Mouse (Mus musculus): ENCODE measurements at regions not wholly inside any gene's neighbourhood (a gene's known extent, or its start where the extent isn't known, plus 50 kb on each side); places are given as distances from the start of the nearest gene placed in this dataset.

- H3K9me3 ChIP-seq (ENCODE audit: control insufficient read depth, low read length), result no peaks in the 10 kb centered on the region
- no peak overlapping the region for H3K4me3 ChIP-seq (ENCODE audit: low read depth, low read length)
- no peaks in the 10 kb centered on the region for H3K4me1 ChIP-seq (replicated peaks; ENCODE audit: control insufficient read depth, insufficient read depth, low read length)
- WGBS, result 76% methylated on average over 5 of the region's 5 CpGs
- ATAC-seq (replicated peaks; ENCODE audit: low FRiP score, low TSS enrichment, low read depth) (no peak), DNase-seq (ENCODE audit: low spot score) (no peak)
- no peak overlapping the region for H3K9ac ChIP-seq (ENCODE audit: low read length)
- H3K27ac ChIP-seq (ENCODE audit: low read depth), result no peak overlapping the region
- no peaks in the 10 kb centered on the region for H3K36me3 ChIP-seq (ENCODE audit: control insufficient read depth, insufficient read depth, low read length)
- no peak overlapping the region for H3K4me2 ChIP-seq (ENCODE audit: low read length)
- H3K27me3 ChIP-seq (replicated peaks; ENCODE audit: control insufficient read depth, insufficient read depth, low read length), result no peaks in the 10 kb centered on the region
Observed at GRCm38 (mm10) chr10:92135521-92135920, 586.7 kb downstream of the Nedd1 start.

GRCm38 (mm10) chr10:92112790-92113189 is 609.4 kb downstream of the Nedd1 start:
- Histone ChIP-seq H3K27me3 (replicated peaks; ENCODE audit: control insufficient read depth, insufficient read depth, low read length) (no peaks in the 10 kb centered on the region), H3K36me3 (ENCODE audit: control insufficient read depth, insufficient read depth, low read length) (no peaks in the 10 kb centered on the region), H3K4me2 (ENCODE audit: low read length) (no peak overlapping the region), H3K4me1 (replicated peaks; ENCODE audit: control insufficient read depth, insufficient read depth, low read length) (no peaks in the 10 kb centered on the region), H3K9me3 (ENCODE audit: control insufficient read depth, low read length) (no peaks in the 10 kb centered on the region), H3K4me3 (ENCODE audit: low read depth, low read length) (no peak overlapping the region), H3K9ac (ENCODE audit: low read length) (no peak overlapping the region), H3K27ac (ENCODE audit: low read depth) (no peak overlapping the region)
- ATAC-seq (replicated peaks; ENCODE audit: low FRiP score, low TSS enrichment, low read depth) (no peak), DNase-seq (ENCODE audit: low spot score) (no peak)
- 27% methylated on average over 2 of the region's 2 CpGs for WGBS

- Histone ChIP-seq H3K4me2 (ENCODE audit: low read length) (no peak overlapping the region), H3K4me3 (ENCODE audit: low read depth, low read length) (no peak overlapping the region)
- WGBS, result 77% methylated on average over 6 of the region's 6 CpGs
Observed at GRCm38 (mm10) chr10:92106331-92106730, 615.9 kb downstream of the Nedd1 start.

GRCm38 (mm10) chr10:92103887-92104286 is 618.3 kb downstream of the Nedd1 start:
- no peak overlapping the region for H3K4me3 ChIP-seq (ENCODE audit: low read depth, low read length)
- H3K27me3 ChIP-seq (replicated peaks; ENCODE audit: control insufficient read depth, insufficient read depth, low read length), result no peaks in the 10 kb centered on the region
- no peak for DNase-seq (ENCODE audit: low spot score)
- no peaks in the 10 kb centered on the region for H3K4me1 ChIP-seq (replicated peaks; ENCODE audit: control insufficient read depth, insufficient read depth, low read length)
- H3K9ac ChIP-seq (ENCODE audit: low read length), result no peak overlapping the region
- H3K9me3 ChIP-seq (ENCODE audit: control insufficient read depth, low read length), result no peaks in the 10 kb centered on the region
- H3K27ac ChIP-seq (ENCODE audit: low read depth), result no peak overlapping the region
- ATAC-seq (replicated peaks; ENCODE audit: low FRiP score, low TSS enrichment, low read depth), result no peak
- no peaks in the 10 kb centered on the region for H3K36me3 ChIP-seq (ENCODE audit: control insufficient read depth, insufficient read depth, low read length)
- 66% methylated on average over 9 of the region's 9 CpGs for WGBS
- H3K4me2 ChIP-seq (ENCODE audit: low read length), result no peak overlapping the region

More at GRCm38 (mm10) chr10:92106331-92106730, 615.9 kb downstream of the Nedd1 start:
- Histone ChIP-seq H3K27me3 (replicated peaks; ENCODE audit: control insufficient read depth, insufficient read depth, low read length) (no peaks in the 10 kb centered on the region), H3K27ac (ENCODE audit: low read depth) (no peak overlapping the region), H3K36me3 (ENCODE audit: control insufficient read depth, insufficient read depth, low read length) (no peaks in the 10 kb centered on the region), H3K4me1 (replicated peaks; ENCODE audit: control insufficient read depth, insufficient read depth, low read length) (no peaks in the 10 kb centered on the region), H3K9ac (ENCODE audit: low read length) (no peak overlapping the region), H3K9me3 (ENCODE audit: control insufficient read depth, low read length) (no peaks in the 10 kb centered on the region)
- no peak for DNase-seq (ENCODE audit: low spot score)
- no peak for ATAC-seq (replicated peaks; ENCODE audit: low FRiP score, low TSS enrichment, low read depth)

GRCm38 (mm10) chr10:92102755-92103154 is 619.5 kb downstream of the Nedd1 start:
- H3K27ac ChIP-seq (ENCODE audit: low read depth), result no peak overlapping the region
- WGBS, result 82% methylated on average over 4 of the region's 4 CpGs
- ATAC-seq (replicated peaks; ENCODE audit: low FRiP score, low TSS enrichment, low read depth), result no peak
- no peaks in the 10 kb centered on the region for H3K4me1 ChIP-seq (replicated peaks; ENCODE audit: control insufficient read depth, insufficient read depth, low read length)
- no peaks in the 10 kb centered on the region for H3K36me3 ChIP-seq (ENCODE audit: control insufficient read depth, insufficient read depth, low read length)
- H3K27me3 ChIP-seq (replicated peaks; ENCODE audit: control insufficient read depth, insufficient read depth, low read length), result no peaks in the 10 kb centered on the region
- no peaks in the 10 kb centered on the region for H3K9me3 ChIP-seq (ENCODE audit: control insufficient read depth, low read length)
- no peak for DNase-seq (ENCODE audit: low spot score)
- H3K4me2 ChIP-seq (ENCODE audit: low read length), result no peak overlapping the region
- no peak overlapping the region for H3K9ac ChIP-seq (ENCODE audit: low read length)
- no peak overlapping the region for H3K4me3 ChIP-seq (ENCODE audit: low read depth, low read length)

- Histone ChIP-seq H3K9me3 (ENCODE audit: control insufficient read depth, low read length) (no peaks in the 10 kb centered on the region), H3K4me3 (ENCODE audit: low read depth, low read length) (no peak overlapping the region), H3K27ac (ENCODE audit: low read depth) (no peak overlapping the region), H3K4me1 (replicated peaks; ENCODE audit: control insufficient read depth, insufficient read depth, low read length) (no peaks in the 10 kb centered on the region), H3K9ac (ENCODE audit: low read length) (no peak overlapping the region), H3K36me3 (ENCODE audit: control insufficient read depth, insufficient read depth, low read length) (no peaks in the 10 kb centered on the region), H3K4me2 (ENCODE audit: low read length) (no peak overlapping the region), H3K27me3 (replicated peaks; ENCODE audit: control insufficient read depth, insufficient read depth, low read length) (no peaks in the 10 kb centered on the region)
- ATAC-seq (replicated peaks; ENCODE audit: low FRiP score, low TSS enrichment, low read depth) (no peak), DNase-seq (ENCODE audit: low spot score) (no peak)
- WGBS, result 23% methylated on average over 7 of the region's 7 CpGs
Observed at GRCm38 (mm10) chr10:92097562-92097961, 624.7 kb downstream of the Nedd1 start.

GRCm38 (mm10) chr10:92097081-92097480 is 625.1 kb downstream of the Nedd1 start:
- no peak for DNase-seq (ENCODE audit: low spot score)
- no peak overlapping the region for H3K27ac ChIP-seq (ENCODE audit: low read depth)
- ATAC-seq (replicated peaks; ENCODE audit: low FRiP score, low TSS enrichment, low read depth), result no peak
- H3K4me1 ChIP-seq (replicated peaks; ENCODE audit: control insufficient read depth, insufficient read depth, low read length), result no peaks in the 10 kb centered on the region
- no peak overlapping the region for H3K9ac ChIP-seq (ENCODE audit: low read length)
- H3K27me3 ChIP-seq (replicated peaks; ENCODE audit: control insufficient read depth, insufficient read depth, low read length), result no peaks in the 10 kb centered on the region
- no peaks in the 10 kb centered on the region for H3K36me3 ChIP-seq (ENCODE audit: control insufficient read depth, insufficient read depth, low read length)
- no peak overlapping the region for H3K4me2 ChIP-seq (ENCODE audit: low read length)
- WGBS, result 83% methylated on average over 4 of the region's 4 CpGs
- no peaks in the 10 kb centered on the region for H3K9me3 ChIP-seq (ENCODE audit: control insufficient read depth, low read length)
- H3K4me3 ChIP-seq (ENCODE audit: low read depth, low read length), result no peak overlapping the region

- Histone ChIP-seq H3K4me1 (replicated peaks; ENCODE audit: control insufficient read depth, insufficient read depth, low read length) (no peaks in the 10 kb centered on the region), H3K36me3 (ENCODE audit: control insufficient read depth, insufficient read depth, low read length) (no peaks in the 10 kb centered on the region), H3K27ac (ENCODE audit: low read depth) (no peak overlapping the region), H3K9ac (ENCODE audit: low read length) (no peak overlapping the region), H3K4me3 (ENCODE audit: low read depth, low read length) (no peak overlapping the region), H3K27me3 (replicated peaks; ENCODE audit: control insufficient read depth, insufficient read depth, low read length) (no peaks in the 10 kb centered on the region), H3K4me2 (ENCODE audit: low read length) (no peak overlapping the region), H3K9me3 (ENCODE audit: control insufficient read depth, low read length) (no peaks in the 10 kb centered on the region)
- DNase-seq (ENCODE audit: low spot score) (no peak), ATAC-seq (replicated peaks; ENCODE audit: low FRiP score, low TSS enrichment, low read depth) (no peak)
- 64% methylated on average over 9 of the region's 9 CpGs for WGBS
Observed at GRCm38 (mm10) chr10:92091480-92092395, 630.5 kb downstream of the Nedd1 start.

GRCm38 (mm10) chr10:92082111-92082510 is 640.1 kb downstream of the Nedd1 start:
- WGBS, result 77% methylated on average over 4 of the region's 4 CpGs
- DNase-seq (ENCODE audit: low spot score), result no peak
- no peak overlapping the region for H3K9ac ChIP-seq (ENCODE audit: low read length)
- no peaks in the 10 kb centered on the region for H3K27me3 ChIP-seq (replicated peaks; ENCODE audit: control insufficient read depth, insufficient read depth, low read length)
- H3K36me3 ChIP-seq (ENCODE audit: control insufficient read depth, insufficient read depth, low read length), result no peaks in the 10 kb centered on the region
- no peak overlapping the region for H3K4me2 ChIP-seq (ENCODE audit: low read length)
- H3K4me3 ChIP-seq (ENCODE audit: low read depth, low read length), result no peak overlapping the region
- H3K4me1 ChIP-seq (replicated peaks; ENCODE audit: control insufficient read depth, insufficient read depth, low read length), result no peaks in the 10 kb centered on the region
- H3K27ac ChIP-seq (ENCODE audit: low read depth), result no peak overlapping the region
- H3K9me3 ChIP-seq (ENCODE audit: control insufficient read depth, low read length), result no peaks in the 10 kb centered on the region
- no peak for ATAC-seq (replicated peaks; ENCODE audit: low FRiP score, low TSS enrichment, low read depth)
